ENCODE assay signal across 8 mouse cellular contexts in the genomic region with DNA sequence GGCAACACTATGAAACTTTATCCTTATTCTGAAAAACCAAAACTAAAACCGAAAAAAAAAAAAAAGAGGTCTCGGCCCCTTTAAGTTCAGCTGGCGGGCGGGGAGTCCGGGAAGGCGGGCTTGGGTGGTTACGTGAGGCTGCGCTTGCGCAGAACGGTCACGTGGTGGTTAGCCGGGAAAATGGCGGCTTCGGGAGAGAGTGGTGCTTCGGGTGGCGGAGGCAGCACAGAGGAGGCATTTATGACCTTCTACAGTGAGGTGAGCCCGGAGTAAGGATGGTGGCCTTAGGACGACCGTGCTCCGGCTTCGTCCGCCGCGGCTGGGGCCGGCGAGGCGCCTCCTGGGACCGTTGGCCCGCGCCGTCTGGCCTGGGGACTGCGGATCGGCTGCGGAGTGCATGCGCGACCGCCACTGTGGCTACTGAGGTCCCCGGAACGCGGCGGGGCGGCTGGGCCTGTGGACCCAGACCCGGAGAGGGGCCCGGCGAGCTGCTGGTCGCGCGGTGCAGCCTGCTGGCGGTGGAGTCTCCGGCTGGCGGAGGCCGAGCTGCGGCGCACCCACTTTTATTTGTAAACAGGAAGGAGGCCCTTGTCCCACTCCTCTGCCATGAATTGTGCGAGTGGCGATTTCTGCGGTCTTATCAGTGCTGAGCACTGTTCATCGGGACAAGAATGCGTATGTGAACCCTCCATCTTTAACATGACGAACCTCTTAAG. TPM values are rescaled to one million over a fixed set of nuclear protein-coding genes. Genes with fewer than 3 reads are reported as not detected.
DNase-seq lines count a peak whose midpoint lies in the region; ATAC-seq lines count a peak whose summit lies in the region.

A gene (plus strand): TSS at position 145 of the 716 bp plus-strand sequence.

- H3K9ac ChIP-seq in heart, embryonic 14.5 days (ENCODE audit: low read length) = peak within 1 kb of the TSS; percentile 95
- H3K9ac ChIP-seq in liver, embryonic 13.5 days = peak within 1 kb of the TSS; percentile 95
- peak within 1 kb of the TSS; percentile 95 for H3K9ac ChIP-seq in stomach, embryonic 16.5 days (ENCODE audit: low read length)

- H3K4me2 ChIP-seq in heart, embryonic 14.5 days (ENCODE audit: low read length) = peak within 1 kb of the TSS; percentile 80
- peak within 1 kb of the TSS; percentile 90 for H3K4me2 ChIP-seq in liver, embryonic 13.5 days
- peak within 1 kb of the TSS; percentile 95 for H3K4me2 ChIP-seq in stomach, embryonic 16.5 days (ENCODE audit: low read depth, low read length)

- no peaks in the 10 kb centered on the region for H3K9me3 ChIP-seq in heart, embryonic 14.5 days (ENCODE audit: control insufficient read depth, low read length)
- no peaks in the 10 kb centered on the region for H3K9me3 ChIP-seq in liver, embryonic 13.5 days (replicated peaks)
- no peaks in the 10 kb centered on the region for H3K9me3 ChIP-seq in stomach, embryonic 16.5 days (replicated peaks; ENCODE audit: control insufficient read depth, low read length)

- under 1% methylated on average over 60 of the region's 60 CpGs for WGBS in heart, embryonic 14.5 days
- WGBS in liver, embryonic 13.5 days (ENCODE audit: insufficient replicate concordance) = under 1% methylated on average over 60 of the region's 60 CpGs
- under 1% methylated on average over 60 of the region's 60 CpGs for WGBS in stomach, embryonic 16.5 days

- H3K27ac ChIP-seq in brown adipose tissue, adult 24 weeks (replicated peaks; ENCODE audit: low read depth, low read length) = peak within 1 kb of the TSS; percentile 4; the same call in 1 of the 2 replicates
- peak within 1 kb of the TSS; percentile 43 to 76; a peak in 3 of 4 replicates for H3K27ac ChIP-seq in heart, embryonic 14.5 days (replicated peaks in 1 of 2; ENCODE audit: control insufficient read depth in 1 of 2, insufficient read depth in 1 of 2, low read depth in 2 of 2, low read length in 2 of 2)
- peak within 1 kb of the TSS; percentile 98 for H3K27ac ChIP-seq in liver, embryonic 13.5 days
- H3K27ac ChIP-seq in stomach, embryonic 16.5 days (ENCODE audit: low read length) = peak within 1 kb of the TSS; percentile 74

- peak; percentile 71 for ATAC-seq in heart, embryonic 14.5 days (ENCODE audit: insufficient number of reproducible peaks, insufficient read depth, low FRiP score, low read depth)
- peak; percentile 56 for ATAC-seq in liver, embryonic 13.5 days (ENCODE audit: low read depth)
- peak; percentile 72 for ATAC-seq in stomach, embryonic 16.5 days (ENCODE audit: insufficient read depth, low FRiP score)

- DNase-seq in CD4-positive, CD25-positive, alpha-beta regulatory T cell, adult 2 months (ENCODE audit: low read depth, low spot score) = peak; percentile 98
- DNase-seq in fibroblast of lung, adult 2 months (ENCODE audit: low read depth) = peak; percentile 78
- peak; percentile 97 for DNase-seq in kidney, postnatal 14 days
- peak; percentile 94 for DNase-seq in liver, embryonic 13.5 days
- peak; percentile 93 for DNase-seq in neural tube, embryonic 10.5 days (ENCODE audit: extremely low spot score, low spot score)

- peaks cover 48% of the 10 kb centered on the region for H3K36me3 ChIP-seq in heart, embryonic 14.5 days (ENCODE audit: control insufficient read depth, insufficient read depth, low read length)
- peaks cover 45% of the 10 kb centered on the region for H3K36me3 ChIP-seq in liver, embryonic 13.5 days
- peaks cover 6% of the 10 kb centered on the region; the same call in 1 of the 2 replicates for H3K36me3 ChIP-seq in stomach, embryonic 16.5 days (ENCODE audit: control insufficient read depth, insufficient read depth, low read length)

- peak within 1 kb of the TSS; percentile 75 for H3K4me3 ChIP-seq in brown adipose tissue, adult 24 weeks (ENCODE audit: insufficient read depth, low read depth, low read length)
- H3K4me3 ChIP-seq in heart, embryonic 14.5 days (ENCODE audit: control insufficient read depth in 1 of 2, insufficient read depth in 1 of 2, low read depth in 1 of 2, low read length in 2 of 2) = peak within 1 kb of the TSS; percentile 97 to 98
- peak within 1 kb of the TSS; percentile 96 for H3K4me3 ChIP-seq in liver, embryonic 13.5 days (replicated peaks)
- H3K4me3 ChIP-seq in stomach, embryonic 16.5 days (replicated peaks; ENCODE audit: low read length) = peak within 1 kb of the TSS; percentile 99

- peaks cover 3% of the 10 kb centered on the region; the same call in 1 of the 2 replicates for H3K4me1 ChIP-seq in brown adipose tissue, adult 24 weeks (ENCODE audit: control insufficient read depth, insufficient read depth, insufficient read length, low read length)
- H3K4me1 ChIP-seq in heart, embryonic 14.5 days (ENCODE audit: control insufficient read depth in 2 of 2, insufficient read depth in 2 of 2, low read length in 2 of 2) = peaks cover 5 to 32% of the 10 kb centered on the region in 2 experiments; a peak in 3 of 4 replicates
- peaks cover 68% of the 10 kb centered on the region for H3K4me1 ChIP-seq in liver, embryonic 13.5 days (replicated peaks)
- H3K4me1 ChIP-seq in stomach, embryonic 16.5 days (ENCODE audit: control insufficient read depth, insufficient read depth, low read length) = peaks cover 29% of the 10 kb centered on the region

- H3K27me3 ChIP-seq in heart, embryonic 14.5 days (ENCODE audit: control insufficient read depth, insufficient read depth, low read length) = no peaks in the 10 kb centered on the region
- no peaks in the 10 kb centered on the region for H3K27me3 ChIP-seq in liver, embryonic 13.5 days
- no peaks in the 10 kb centered on the region for H3K27me3 ChIP-seq in stomach, embryonic 16.5 days (ENCODE audit: control insufficient read depth, insufficient read depth, low read length)

RNA-seq across cellular contexts. Expression of the gene that starts here (rescaled TPM):
- polyA plus RNA-seq in brown adipose tissue, adult 24 weeks (2012; ENCODE audit: insufficient read depth, insufficient read length, missing spikeins) = 62.3 and 81.0 TPM in 2 replicates
- 112 and 117 TPM in 2 replicates for polyA plus RNA-seq in heart, embryonic 14.5 days (2014; fragmentation: Nextera tagmentation; extraction: Ambion mirVana)
- polyA plus RNA-seq in liver, embryonic 13.5 days (2015; fragmentation: Nextera tagmentation; extraction: Ambion mirVana) = 125 and 148 TPM in 2 replicates
- 138 and 149 TPM in 2 replicates for polyA plus RNA-seq in stomach, embryonic 16.5 days (2015; fragmentation: Nextera tagmentation; extraction: Ambion mirVana)

Comparison
In these comparisons a context has a peak if more than half of its experiments do, and no peak if none do; other contexts are left out.
1. Peak in every context shown above with its lines: DNase-seq, ATAC-seq, H3K4me3 ChIP-seq and H3K27ac ChIP-seq.
2. H3K27ac ChIP-seq: peak in every context shown above with its lines; median percentile 98 in liver, embryonic 13.5 days; 74 in stomach, embryonic 16.5 days; 60 in heart, embryonic 14.5 days; 4 in brown adipose tissue, adult 24 weeks.